Mouse (Mus musculus) right cerebral cortex, postnatal 25 days (tissue): ENCODE measurements at regions not wholly inside any gene's neighbourhood (a gene's known extent, or its start where the extent isn't known, plus 50 kb on each side); places are given as distances from the start of the nearest gene placed in this dataset.
"Not testable (repeated sequence)": the region's sequence is repeated elsewhere in the genome, so short reads cannot be mapped to it uniquely, and the experiment has no call there.

Source experiments
- DNase-seq: peaks from one replicate; pipeline ENCODE4 v3.0.0; 2022

DNA sequence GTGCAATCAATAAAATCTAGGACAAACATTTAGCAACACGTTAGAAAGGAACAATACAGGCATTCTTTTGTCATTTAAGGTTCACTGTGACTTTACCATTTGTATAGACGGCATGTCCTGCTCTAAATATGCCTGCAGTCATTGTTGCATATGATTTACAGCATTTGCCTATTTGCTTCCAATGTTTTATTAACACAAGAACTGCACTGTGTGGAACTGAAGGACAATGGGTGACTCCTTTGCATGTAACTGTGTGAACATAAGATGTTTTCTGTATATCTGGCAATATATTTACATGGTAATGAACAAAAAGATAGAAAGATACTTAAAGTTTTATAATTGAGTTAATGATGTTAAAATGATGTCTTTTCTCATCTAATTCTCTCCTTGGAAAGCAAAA lies 57.1 kb downstream of the Pou4f1 start:
- DNase-seq, result no peak

- no peak for DNase-seq
These were observed 57.5 kb downstream of the Pou4f1 start for GRCm38 (mm10) chr14:104410292-104410691.

- DNase-seq, result no peak
These were observed 61.7 kb downstream of the Pou4f1 start for GRCm38 (mm10) chr14:104406062-104406461.

DNA sequence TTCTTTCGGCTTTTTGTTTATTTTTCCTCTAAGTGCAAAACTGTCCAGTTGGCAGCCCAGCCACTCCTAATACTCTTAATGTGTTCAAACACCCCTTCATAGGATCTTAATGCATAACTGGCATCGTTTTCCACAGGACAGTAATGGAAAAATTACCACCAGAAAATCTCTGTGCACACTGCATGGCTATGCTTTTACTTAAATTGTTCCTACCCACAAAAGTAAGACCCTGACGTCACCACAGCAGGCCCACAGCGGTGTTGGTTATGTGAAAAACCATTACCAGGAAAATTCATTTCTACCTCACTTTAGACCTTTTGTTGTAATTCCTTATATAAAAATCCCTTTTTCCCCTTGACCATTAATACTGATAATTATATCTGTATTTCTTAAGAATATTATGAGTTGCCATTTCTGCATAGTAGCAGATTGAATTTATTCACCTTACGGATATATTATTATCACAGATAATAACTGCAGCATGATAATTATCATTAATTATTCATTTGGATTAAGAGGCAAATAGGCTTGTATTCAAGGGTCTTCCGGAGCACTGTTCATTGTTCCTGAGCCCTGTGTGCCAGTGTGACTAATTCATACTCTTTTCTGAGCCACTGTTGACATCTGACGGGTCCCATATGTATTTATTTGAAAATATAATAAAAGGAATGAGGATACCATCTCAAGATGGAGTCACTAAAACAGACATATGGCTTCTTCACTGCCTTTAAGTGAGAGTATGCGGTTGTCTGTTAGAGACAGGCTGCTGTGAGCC lies 78.3 kb downstream of the Pou4f1 start:
- DNase-seq, result no peak

DNA sequence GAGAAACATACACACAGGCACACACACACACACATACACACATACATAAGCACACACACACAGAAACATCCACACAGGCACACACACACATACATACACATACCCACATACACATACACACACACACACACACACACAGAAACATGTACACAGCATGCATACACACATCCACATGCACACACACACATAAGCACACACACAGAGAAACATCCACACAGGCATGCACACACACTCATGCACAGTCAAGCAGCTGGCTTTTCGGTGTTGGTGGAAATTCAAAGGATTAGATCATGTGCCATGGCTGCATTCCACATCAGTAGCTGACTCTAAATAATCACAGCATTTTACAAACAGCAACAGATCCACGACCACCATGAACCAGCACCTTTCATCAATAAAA lies 78.9 kb downstream of the Pou4f1 start:
- DNase-seq, result no peak

DNA sequence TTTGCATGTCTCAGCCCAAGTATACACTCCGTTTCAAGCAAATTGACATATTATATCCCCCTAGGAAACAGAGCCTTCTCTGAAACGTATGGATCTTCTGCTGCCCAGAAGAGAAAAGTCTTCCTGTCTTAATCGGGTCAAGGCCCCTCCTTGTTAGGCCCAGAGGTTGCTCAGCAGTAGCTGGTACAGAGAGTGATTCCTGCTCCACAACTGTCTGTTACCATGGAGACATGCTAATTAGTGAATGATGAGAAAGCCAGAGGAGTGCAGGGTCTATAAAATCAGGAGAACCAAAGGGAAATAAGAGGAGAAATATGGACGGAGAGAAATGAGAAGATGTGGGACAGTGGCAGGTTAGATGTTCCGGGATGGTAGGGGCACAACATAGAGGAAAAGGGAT lies 86.8 kb downstream of the Pou4f1 start:
- no peak for DNase-seq

- no peak for DNase-seq
These were observed 95.0 kb downstream of the Pou4f1 start for GRCm38 (mm10) chr14:104372776-104373175.

DNA sequence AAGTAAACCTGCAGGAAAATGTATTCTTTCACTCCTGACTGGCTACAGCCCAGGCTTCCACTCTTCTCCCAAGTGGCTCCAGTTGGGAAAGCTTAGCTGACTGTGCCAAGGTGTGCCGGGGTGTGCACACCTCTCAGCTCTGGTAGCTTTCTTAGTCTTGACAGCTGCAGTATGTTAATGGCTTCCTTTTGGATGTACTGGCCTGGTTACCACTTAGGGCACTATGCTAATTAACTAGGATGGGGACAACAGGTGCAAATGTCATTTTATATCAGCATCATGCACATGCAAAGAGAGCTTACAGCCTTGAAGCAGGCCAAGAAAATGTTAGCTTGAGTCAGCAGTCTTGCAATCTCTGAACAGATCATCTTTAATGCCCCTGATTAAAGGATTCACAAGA lies 111.2 kb downstream of the Pou4f1 start:
- no peak for DNase-seq

DNA sequence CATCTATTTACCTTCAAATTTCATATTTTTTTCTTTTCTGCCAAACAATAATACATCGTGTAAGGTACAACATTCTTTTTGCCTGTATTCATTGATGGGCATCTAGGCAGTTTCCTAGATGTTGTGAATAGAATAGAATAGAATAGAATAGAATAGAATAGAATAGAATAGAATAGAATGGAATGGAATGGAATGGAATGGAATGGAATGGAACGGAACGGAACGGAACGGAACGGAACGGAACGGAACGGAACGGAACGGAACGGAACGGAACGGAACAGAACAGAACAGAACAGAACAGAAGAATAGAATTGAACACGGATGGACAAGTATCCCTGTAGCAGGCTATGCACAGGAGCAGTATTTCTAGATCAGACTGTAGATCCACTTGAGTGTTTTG lies 131.0 kb downstream of the Pou4f1 start:
- DNase-seq, result not testable (repeated sequence)

- no peak for DNase-seq
These were observed 141.7 kb downstream of the Pou4f1 start for GRCm38 (mm10) chr14:104326089-104326488.

GRCm38 (mm10) chr14:104300141-104300540 lies 167.7 kb downstream of the Pou4f1 start:
- DNase-seq, result no peak

- no peak for DNase-seq
These were observed 169.5 kb downstream of the Pou4f1 start for GRCm38 (mm10) chr14:104298312-104298711.

- no peak for DNase-seq
These were observed 170.2 kb downstream of the Pou4f1 start for GRCm38 (mm10) chr14:104297316-104298311.

- DNase-seq, result no peak
These were observed 174.0 kb downstream of the Pou4f1 start for GRCm38 (mm10) chr14:104293814-104294213.

GRCm38 (mm10) chr14:104293147-104293546 lies 174.7 kb downstream of the Pou4f1 start:
- DNase-seq, result no peak

DNA sequence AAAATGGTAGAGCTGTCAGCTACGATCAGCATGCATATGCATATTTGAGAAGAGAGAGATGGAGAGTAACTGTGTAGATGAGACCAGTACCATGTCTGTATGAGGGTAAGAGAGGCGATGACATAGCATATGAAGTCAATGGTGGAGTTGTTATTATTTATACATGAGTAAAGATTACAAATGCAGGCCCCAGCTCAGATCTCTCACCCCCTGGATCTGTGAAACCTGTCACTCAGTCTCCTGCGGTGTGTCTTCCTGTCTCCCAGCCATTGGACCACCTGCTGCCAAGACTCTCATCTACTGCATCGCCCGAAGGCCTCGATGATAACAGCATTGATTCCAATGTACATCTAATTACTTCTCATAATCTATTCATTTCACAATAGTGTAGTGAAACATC lies 187.4 kb downstream of the Pou4f1 start:
- DNase-seq, result no peak

GRCm38 (mm10) chr14:104279890-104280289 lies 187.9 kb downstream of the Pou4f1 start:
- no peak for DNase-seq

DNA sequence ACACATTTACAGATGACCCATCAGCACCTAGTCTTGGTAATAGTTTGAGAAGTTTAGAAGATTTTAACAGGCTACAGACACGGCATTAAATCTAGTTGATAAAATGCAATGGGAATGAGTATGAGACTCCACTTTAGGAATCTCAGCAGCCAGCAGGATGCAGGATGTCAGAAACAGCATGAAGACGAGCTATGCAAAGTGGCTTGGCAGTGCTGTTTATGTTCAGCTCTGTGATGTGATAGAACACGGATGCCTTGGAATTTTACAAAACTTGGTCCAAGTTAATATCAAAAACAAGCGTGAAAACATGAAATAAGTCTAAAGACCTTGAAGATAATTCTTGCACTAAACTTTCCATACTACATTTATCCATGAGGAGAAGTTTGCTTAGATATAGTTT lies 193.0 kb downstream of the Pou4f1 start:
- DNase-seq, result no peak

GRCm38 (mm10) chr14:104264919-104265764 lies 202.7 kb downstream of the Pou4f1 start:
- no peak for DNase-seq

DNA sequence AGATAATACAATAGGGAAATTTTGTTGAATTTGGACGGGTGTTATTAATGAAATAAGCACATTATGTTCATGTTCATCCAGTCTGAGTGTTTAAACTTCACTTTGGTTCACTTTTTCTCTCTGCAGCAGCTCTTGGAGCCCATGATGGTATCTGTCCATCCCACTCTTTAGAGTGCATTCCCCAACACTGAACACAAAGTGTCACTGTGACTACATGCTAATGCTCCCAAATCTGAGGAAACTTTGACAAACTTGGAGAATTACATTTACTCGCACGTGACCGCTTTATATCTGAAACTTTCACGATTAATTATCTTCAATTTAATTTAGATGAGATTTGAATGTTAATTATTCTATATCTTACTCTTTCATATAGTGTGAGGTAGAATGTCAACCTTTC lies 250.8 kb downstream of the Pou4f1 start:
- no peak for DNase-seq

- DNase-seq, result no peak
These were observed 257.1 kb downstream of the Pou4f1 start for GRCm38 (mm10) chr14:104210719-104211118.

DNA sequence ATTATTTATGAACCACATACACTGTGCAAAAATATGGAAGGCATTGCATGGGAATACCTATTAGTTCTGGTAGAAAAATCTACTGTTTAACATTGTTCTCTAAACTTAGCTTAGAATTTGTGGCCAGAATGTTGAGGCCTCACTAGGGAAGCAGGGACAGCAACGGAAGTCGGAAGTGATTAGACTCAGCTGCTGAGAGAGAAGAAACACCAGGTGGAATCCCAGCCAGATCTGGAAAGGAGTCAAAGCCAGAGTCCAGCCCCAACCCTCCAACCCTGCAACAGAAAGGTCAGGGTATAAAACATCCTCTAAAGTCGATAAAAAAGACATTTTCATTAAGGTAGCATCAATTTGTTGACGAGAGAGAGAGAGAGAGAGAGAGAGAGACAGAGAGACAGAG lies 258.9 kb downstream of the Pou4f1 start:
- DNase-seq, result no peak
